In genomic region chr15:12667760-12668520, GRCm38 (mm10) we compare ENCODE assay signal across 9 mouse cellular contexts.
DNase-seq lines count a peak whose midpoint lies in the region; ATAC-seq and TF ChIP-seq lines count a peak whose summit lies in the region.
"Had no signal": no experiment of that assay in that cellular context is flagged by ENCODE, and none has a peak within 500 bp of the region (broad histone marks: within the 10 kb centered on the region; RNA-seq: fewer than 3 reads in every experiment).

No protein-coding gene starts in this region.

- no peaks in the 10 kb centered on the region for H3K27me3 ChIP-seq in heart, adult 2 months (ENCODE audit: control insufficient read depth, insufficient read depth, low read length)
- H3K27me3 ChIP-seq in embryonic facial prominence, embryonic 13.5 days, result no peaks in the 10 kb centered on the region
- no peaks in the 10 kb centered on the region for H3K27me3 ChIP-seq in lung, postnatal 0 days (replicated peaks; ENCODE audit: insufficient read depth, low read length)
- H3K27me3 ChIP-seq in forebrain, embryonic 15.5 days, result no peaks in the 10 kb centered on the region

- no peaks in the 10 kb centered on the region; the same call in 1 of the 2 replicates for H3K4me1 ChIP-seq in heart, adult 2 months (ENCODE audit: control insufficient read depth, insufficient read depth, low read length)
- peaks cover 25% of the 10 kb centered on the region for H3K4me1 ChIP-seq in embryonic facial prominence, embryonic 13.5 days
- no peaks in the 10 kb centered on the region for H3K4me1 ChIP-seq in lung, postnatal 0 days (ENCODE audit: insufficient read depth, low read depth, low read length)
- no peaks in the 10 kb centered on the region for H3K4me1 ChIP-seq in forebrain, embryonic 15.5 days

- DNase-seq in heart, adult 2 months, result peak in 1 of 2 experiments; percentile 14
- no peak for DNase-seq in heart, postnatal 14 days
- DNase-seq in CD4-positive helper T cell, adult 2 months (ENCODE audit: low read depth, low spot score), result peak; percentile 16
- no peak for DNase-seq in lung, postnatal 0 days (ENCODE audit: low spot score)
- DNase-seq in urinary bladder, postnatal 25 days (ENCODE audit: low spot score), result no peak

- no peaks in the 10 kb centered on the region for H3K36me3 ChIP-seq in heart, adult 2 months (ENCODE audit: control insufficient read depth, insufficient read depth, low read length)
- H3K36me3 ChIP-seq in embryonic facial prominence, embryonic 13.5 days, result no peaks in the 10 kb centered on the region
- no peaks in the 10 kb centered on the region for H3K36me3 ChIP-seq in lung, postnatal 0 days (ENCODE audit: insufficient read depth, low read length)
- no peaks in the 10 kb centered on the region for H3K36me3 ChIP-seq in forebrain, embryonic 15.5 days

- intact Hi-C loops in heart, adult 2 months (cut with DNase I), result no loop called here
- intact Hi-C loops in heart, postnatal 14 days (cut with DNase I), result no loop called here

- no peak for TF ChIP-seq CTCF in heart, adult 2 months (IDR thresholded peaks at IDR 0.05)
- no peak for TF ChIP-seq CTCF in lung, postnatal 0 days (IDR thresholded peaks at IDR 0.05)

- H3K4me3 ChIP-seq in heart, adult 2 months, result peak overlapping the region; percentile 35; the same call in 1 of the 2 replicates
- H3K4me3 ChIP-seq in embryonic facial prominence, embryonic 13.5 days, result peak overlapping the region; percentile 25; the same call in 1 of the 2 replicates
- peak overlapping the region; percentile 13; the same call in 1 of the 2 replicates for H3K4me3 ChIP-seq in lung, postnatal 0 days (ENCODE audit: low read depth, low read length)
- H3K4me3 ChIP-seq in forebrain, embryonic 15.5 days, result no peak overlapping the region

- peak; percentile 80 for ATAC-seq in embryonic facial prominence, embryonic 13.5 days (ENCODE audit: insufficient number of reproducible peaks, insufficient read depth, low FRiP score, low TSS enrichment, low read depth)
- ATAC-seq in lung, postnatal 0 days, result no peak
- ATAC-seq in monocyte, adult 5-6 weeks (replicated peaks; ENCODE audit: insufficient number of reproducible peaks, low FRiP score, low TSS enrichment, poor library complexity, severe bottlenecking), result no peak
- ATAC-seq in forebrain, embryonic 15.5 days (replicated peaks), result no peak
- ATAC-seq: Patski had no signal

- WGBS in heart, adult 2 months, result 49% methylated on average over 21 of the region's 21 CpGs
- WGBS in embryonic facial prominence, embryonic 13.5 days, result 15% methylated on average over 21 of the region's 21 CpGs
- WGBS in lung, postnatal 0 days, result 44% methylated on average over 21 of the region's 21 CpGs
- 58% methylated on average over 21 of the region's 21 CpGs for WGBS in forebrain, embryonic 15.5 days

- TF ChIP-seq POLR2A in heart, adult 2 months (IDR thresholded peaks at IDR 0.05; ENCODE audit: insufficient read depth, low read depth, low read length), result no peak

- TF ChIP-seq EP300 in heart, adult 2 months (IDR thresholded peaks at IDR 0.05; ENCODE audit: insufficient read depth, low read depth, low read length), result no peak
- no peak for TF ChIP-seq EP300 in lung, postnatal 0 days (IDR thresholded peaks at IDR 0.05)

- no peak overlapping the region for H3K9ac ChIP-seq in heart, adult 2 months (ENCODE audit: low read depth, low read length)
- no peak overlapping the region for H3K9ac ChIP-seq in embryonic facial prominence, embryonic 13.5 days
- H3K9ac ChIP-seq in lung, postnatal 0 days (replicated peaks; ENCODE audit: low read depth), result no peak overlapping the region
- no peak overlapping the region for H3K9ac ChIP-seq in forebrain, embryonic 15.5 days (replicated peaks)

- H3K9me3 ChIP-seq in embryonic facial prominence, embryonic 13.5 days, result no peaks in the 10 kb centered on the region
- H3K9me3 ChIP-seq in lung, postnatal 0 days (ENCODE audit: low read length), result no peaks in the 10 kb centered on the region
- no peaks in the 10 kb centered on the region for H3K9me3 ChIP-seq in forebrain, embryonic 15.5 days

- H3K27ac ChIP-seq in heart, adult 2 months, result no peak overlapping the region
- H3K27ac ChIP-seq in embryonic facial prominence, embryonic 13.5 days, result peak overlapping the region; percentile 55; the same call in 1 of the 2 replicates
- H3K27ac ChIP-seq in lung, postnatal 0 days (ENCODE audit: low read length), result no peak overlapping the region
- H3K27ac ChIP-seq in forebrain, embryonic 15.5 days (replicated peaks), result no peak overlapping the region

- H3K4me2 ChIP-seq in embryonic facial prominence, embryonic 13.5 days, result peak overlapping the region; percentile 51
- H3K4me2 ChIP-seq in lung, postnatal 0 days (replicated peaks; ENCODE audit: low read depth, low read length), result peak overlapping the region; percentile 42
- H3K4me2 ChIP-seq in forebrain, embryonic 15.5 days (replicated peaks), result no peak overlapping the region

- H3K79me2 ChIP-seq in heart, adult 2 months (replicated peaks; ENCODE audit: control insufficient read depth, insufficient read depth, low read length), result no peaks in the 10 kb centered on the region
